Mouse (Mus musculus): ENCODE data around the gene Ccdc183. TPM values are rescaled to one million over a fixed set of nuclear protein-coding genes. Genes with fewer than 3 reads are reported as not detected.

Gene Ccdc183
- not detected for polyA plus RNA-seq (2014; fragmentation: Illumina TruSeq; extraction: RNeasy Lipid Tissue Mini Kit (QIAGEN cat#74804); ENCODE audit: low replicate concordance)

GRCm38 (mm10) chr2:25617578-25617977 is at the start of gene Ccdc183:
Gene Ccdc183 (minus strand): TSS chr2:25617678.

DNA sequence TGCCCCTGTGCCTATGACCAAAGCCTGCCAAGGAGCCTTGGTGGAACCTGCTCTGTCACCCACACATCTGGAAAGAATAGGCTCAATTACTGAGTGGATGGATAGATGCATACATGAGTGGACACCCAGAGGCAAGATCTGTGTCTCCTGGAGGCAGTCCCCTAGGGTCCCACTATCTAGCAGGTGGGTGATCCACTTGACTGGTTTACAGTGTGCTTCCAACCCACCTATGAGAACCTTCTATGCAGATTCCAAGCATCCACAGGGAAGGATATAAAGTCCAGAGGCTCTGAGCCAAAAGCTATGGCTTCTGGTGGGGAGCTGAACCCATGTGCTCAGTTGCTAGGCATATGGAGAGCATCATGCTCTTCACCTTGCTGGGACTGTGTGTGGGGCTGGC is 40.2 kb upstream of the Ccdc183 start, which contains the start of gene Lcn5:
Gene Lcn5 (plus strand): TSS at position 301 of the 400 bp plus-strand sequence.

DNA sequence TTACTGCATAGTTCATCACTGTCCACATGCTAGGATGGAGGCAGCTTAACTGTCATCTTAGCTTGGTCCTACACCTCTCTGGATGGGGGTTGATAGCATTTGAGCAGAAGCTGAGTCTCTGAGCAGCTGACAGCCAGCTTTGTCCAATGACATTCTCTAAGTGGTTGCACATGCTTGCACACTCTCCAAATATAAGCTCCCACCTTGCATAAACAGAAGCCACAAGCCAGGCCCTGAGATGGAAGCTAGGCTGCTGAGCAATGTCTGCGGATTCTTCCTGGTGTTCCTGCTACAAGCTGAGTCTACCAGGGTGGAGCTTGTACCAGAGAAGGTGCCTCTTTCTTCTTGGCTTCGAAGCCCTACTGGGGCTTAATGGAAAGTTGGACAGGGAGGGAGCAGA is 35.4 kb upstream of the Ccdc183 start, which contains the start of gene Lcn8:
Gene Lcn8 (plus strand): TSS at position 219 of the 400 bp plus-strand sequence.

GRCm38 (mm10) chr2:25627811-25628210 is 10.3 kb upstream of the Ccdc183 start, which contains the start of gene Fcna:
Gene Fcna (minus strand): TSS chr2:25628030.

DNA sequence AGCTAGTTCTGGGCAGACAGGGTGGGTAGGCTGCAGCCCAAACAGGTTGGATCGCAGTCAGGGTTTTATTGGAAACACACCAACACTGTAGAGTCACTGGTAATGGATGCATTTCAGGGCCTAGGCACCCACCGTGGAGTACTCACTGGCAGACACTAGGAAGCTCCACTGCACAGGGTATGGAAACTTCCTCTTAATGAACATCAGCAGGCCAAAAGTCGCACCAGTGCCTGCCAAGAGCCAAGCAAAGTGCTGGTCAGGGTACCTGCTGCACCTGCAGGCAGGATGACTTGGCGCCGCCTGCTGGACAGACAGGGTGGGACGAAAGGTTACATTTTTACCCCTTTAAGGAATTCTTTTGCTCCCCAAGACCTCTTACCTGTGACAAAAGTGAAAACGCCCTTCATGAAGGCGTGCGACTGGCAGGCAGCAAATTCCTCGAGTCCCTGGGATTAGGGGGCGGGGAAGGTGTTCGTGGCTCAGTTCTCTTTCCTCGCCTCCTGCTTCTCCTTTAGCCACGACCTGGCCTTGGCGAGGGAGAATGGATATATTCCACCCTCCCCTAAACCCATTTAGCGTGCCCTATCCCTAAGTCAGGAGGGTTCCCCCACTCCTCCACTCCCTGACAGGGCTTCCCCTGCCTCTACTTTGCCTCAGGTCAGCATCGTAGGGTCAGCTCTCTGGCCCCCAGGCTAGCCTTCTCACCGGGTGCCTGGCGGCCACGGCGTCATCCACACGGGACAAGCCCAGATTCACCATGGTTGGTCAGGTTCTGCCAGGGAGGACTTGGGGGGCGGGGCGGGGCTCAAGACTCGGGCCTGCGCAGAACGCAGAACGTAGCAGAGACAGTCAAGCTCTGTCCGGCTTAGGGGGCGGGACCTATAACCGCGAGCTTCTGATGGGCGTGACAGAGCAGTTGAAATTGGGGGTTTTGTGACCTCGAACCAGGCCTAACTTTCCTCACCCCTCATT is 4.0 kb upstream of the Ccdc183 start, which contains the start of gene Tmem141:
Gene Tmem141 (minus strand): TSS at position 777 of the 972 bp plus-strand sequence.

GRCm38 (mm10) chr2:25607761-25608622 is 9.5 kb downstream of the Ccdc183 start, which contains the start of gene Rabl6:
Gene Rabl6 (minus strand): TSS chr2:25608521.

GRCm38 (mm10) chr2:25581294-25581864 is 36.1 kb downstream of the Ccdc183 start, which contains the start of gene Ajm1:
Gene Ajm1 (minus strand): TSS chr2:25581757.

GRCm38 (mm10) chr2:25574579-25575431 is 42.7 kb downstream of the Ccdc183 start, which contains the start of the genes Mamdc4 and Phpt1:
Gene Mamdc4 (minus strand): TSS chr2:25574845.
Gene Phpt1 (minus strand): TSS chr2:25575224.

Other genes with a start within 250 kb of the Ccdc183 start
- 0.11 TPM for gene Sapcd2, start 245.4 kb downstream of the Ccdc183 start, polyA plus RNA-seq (2014; fragmentation: Illumina TruSeq; extraction: RNeasy Lipid Tissue Mini Kit (QIAGEN cat#74804); ENCODE audit: low replicate concordance)
- gene Entpd2, start 221.8 kb downstream of the Ccdc183 start, polyA plus RNA-seq (2014; fragmentation: Illumina TruSeq; extraction: RNeasy Lipid Tissue Mini Kit (QIAGEN cat#74804); ENCODE audit: low replicate concordance) = not detected
- 4.4 TPM for gene Npdc1, start 218.3 kb downstream of the Ccdc183 start, polyA plus RNA-seq (2014; fragmentation: Illumina TruSeq; extraction: RNeasy Lipid Tissue Mini Kit (QIAGEN cat#74804); ENCODE audit: low replicate concordance)
- not detected for gene Fut7, start 194.4 kb downstream of the Ccdc183 start, polyA plus RNA-seq (2014; fragmentation: Illumina TruSeq; extraction: RNeasy Lipid Tissue Mini Kit (QIAGEN cat#74804); ENCODE audit: low replicate concordance)
- gene Abca2, start 189.0 kb downstream of the Ccdc183 start, polyA plus RNA-seq (2014; fragmentation: Illumina TruSeq; extraction: RNeasy Lipid Tissue Mini Kit (QIAGEN cat#74804); ENCODE audit: low replicate concordance) = 0.48 TPM
- gene Clic3, start 160.8 kb downstream of the Ccdc183 start, polyA plus RNA-seq (2014; fragmentation: Illumina TruSeq; extraction: RNeasy Lipid Tissue Mini Kit (QIAGEN cat#74804); ENCODE audit: low replicate concordance) = not detected
- gene Paxx, start 156.6 kb downstream of the Ccdc183 start, polyA plus RNA-seq (2014; fragmentation: Illumina TruSeq; extraction: RNeasy Lipid Tissue Mini Kit (QIAGEN cat#74804); ENCODE audit: low replicate concordance) = 5.1 TPM
- not detected for gene Ptgds, start 147.6 kb downstream of the Ccdc183 start, polyA plus RNA-seq (2014; fragmentation: Illumina TruSeq; extraction: RNeasy Lipid Tissue Mini Kit (QIAGEN cat#74804); ENCODE audit: low replicate concordance)
- gene Lcn12, start 123.8 kb downstream of the Ccdc183 start, polyA plus RNA-seq (2014; fragmentation: Illumina TruSeq; extraction: RNeasy Lipid Tissue Mini Kit (QIAGEN cat#74804); ENCODE audit: low replicate concordance) = not detected
- gene Fbxw5, start 116.9 kb downstream of the Ccdc183 start, polyA plus RNA-seq (2014; fragmentation: Illumina TruSeq; extraction: RNeasy Lipid Tissue Mini Kit (QIAGEN cat#74804); ENCODE audit: low replicate concordance) = not detected
- not detected for gene C8g, start 116.0 kb downstream of the Ccdc183 start, polyA plus RNA-seq (2014; fragmentation: Illumina TruSeq; extraction: RNeasy Lipid Tissue Mini Kit (QIAGEN cat#74804); ENCODE audit: low replicate concordance)
- gene Traf2, start 70.7 kb downstream of the Ccdc183 start, polyA plus RNA-seq (2014; fragmentation: Illumina TruSeq; extraction: RNeasy Lipid Tissue Mini Kit (QIAGEN cat#74804); ENCODE audit: low replicate concordance) = 0.78 TPM
- 1.6 TPM for gene Edf1, start 59.8 kb downstream of the Ccdc183 start, polyA plus RNA-seq (2014; fragmentation: Illumina TruSeq; extraction: RNeasy Lipid Tissue Mini Kit (QIAGEN cat#74804); ENCODE audit: low replicate concordance)
- not detected for gene Mamdc4, start 42.8 kb downstream of the Ccdc183 start, polyA plus RNA-seq (2014; fragmentation: Illumina TruSeq; extraction: RNeasy Lipid Tissue Mini Kit (QIAGEN cat#74804); ENCODE audit: low replicate concordance)
- not detected for gene Phpt1, start 42.5 kb downstream of the Ccdc183 start, polyA plus RNA-seq (2014; fragmentation: Illumina TruSeq; extraction: RNeasy Lipid Tissue Mini Kit (QIAGEN cat#74804); ENCODE audit: low replicate concordance)
- gene Ajm1, start 35.9 kb downstream of the Ccdc183 start, polyA plus RNA-seq (2014; fragmentation: Illumina TruSeq; extraction: RNeasy Lipid Tissue Mini Kit (QIAGEN cat#74804); ENCODE audit: low replicate concordance) = not detected
- gene Rabl6, start 9.2 kb downstream of the Ccdc183 start, polyA plus RNA-seq (2014; fragmentation: Illumina TruSeq; extraction: RNeasy Lipid Tissue Mini Kit (QIAGEN cat#74804); ENCODE audit: low replicate concordance) = 29.1 TPM
- 0.85 TPM for gene Tmem141, start 4.3 kb upstream of the Ccdc183 start, polyA plus RNA-seq (2014; fragmentation: Illumina TruSeq; extraction: RNeasy Lipid Tissue Mini Kit (QIAGEN cat#74804); ENCODE audit: low replicate concordance)
- not detected for gene Fcna, start 10.4 kb upstream of the Ccdc183 start, polyA plus RNA-seq (2014; fragmentation: Illumina TruSeq; extraction: RNeasy Lipid Tissue Mini Kit (QIAGEN cat#74804); ENCODE audit: low replicate concordance)
- not detected for gene Lcn8, start 35.4 kb upstream of the Ccdc183 start, polyA plus RNA-seq (2014; fragmentation: Illumina TruSeq; extraction: RNeasy Lipid Tissue Mini Kit (QIAGEN cat#74804); ENCODE audit: low replicate concordance)
- not detected for gene Lcn5, start 40.3 kb upstream of the Ccdc183 start, polyA plus RNA-seq (2014; fragmentation: Illumina TruSeq; extraction: RNeasy Lipid Tissue Mini Kit (QIAGEN cat#74804); ENCODE audit: low replicate concordance)
- not detected for gene Lcn6, start 59.1 kb upstream of the Ccdc183 start, polyA plus RNA-seq (2014; fragmentation: Illumina TruSeq; extraction: RNeasy Lipid Tissue Mini Kit (QIAGEN cat#74804); ENCODE audit: low replicate concordance)
- gene Lcn10, start 65.0 kb upstream of the Ccdc183 start, polyA plus RNA-seq (2014; fragmentation: Illumina TruSeq; extraction: RNeasy Lipid Tissue Mini Kit (QIAGEN cat#74804); ENCODE audit: low replicate concordance) = not detected
- gene Obp2a, start 82.4 kb upstream of the Ccdc183 start, polyA plus RNA-seq (2014; fragmentation: Illumina TruSeq; extraction: RNeasy Lipid Tissue Mini Kit (QIAGEN cat#74804); ENCODE audit: low replicate concordance) = not detected
- 5.2 TPM for gene Bmyc, start 89.1 kb upstream of the Ccdc183 start, polyA plus RNA-seq (2014; fragmentation: Illumina TruSeq; extraction: RNeasy Lipid Tissue Mini Kit (QIAGEN cat#74804); ENCODE audit: low replicate concordance)
- not detected for gene Obp2b, start 119.3 kb upstream of the Ccdc183 start, polyA plus RNA-seq (2014; fragmentation: Illumina TruSeq; extraction: RNeasy Lipid Tissue Mini Kit (QIAGEN cat#74804); ENCODE audit: low replicate concordance)
- not detected for gene Lcn3, start 147.9 kb upstream of the Ccdc183 start, polyA plus RNA-seq (2014; fragmentation: Illumina TruSeq; extraction: RNeasy Lipid Tissue Mini Kit (QIAGEN cat#74804); ENCODE audit: low replicate concordance)
- gene Lcn11, start 159.3 kb upstream of the Ccdc183 start, polyA plus RNA-seq (2014; fragmentation: Illumina TruSeq; extraction: RNeasy Lipid Tissue Mini Kit (QIAGEN cat#74804); ENCODE audit: low replicate concordance) = not detected
- not detected for gene Gm13539, start 164.6 kb upstream of the Ccdc183 start, polyA plus RNA-seq (2014; fragmentation: Illumina TruSeq; extraction: RNeasy Lipid Tissue Mini Kit (QIAGEN cat#74804); ENCODE audit: low replicate concordance)
- gene Glt6d1, start 198.2 kb upstream of the Ccdc183 start, polyA plus RNA-seq (2014; fragmentation: Illumina TruSeq; extraction: RNeasy Lipid Tissue Mini Kit (QIAGEN cat#74804); ENCODE audit: low replicate concordance) = not detected
- not detected for gene Lcn9, start 205.5 kb upstream of the Ccdc183 start, polyA plus RNA-seq (2014; fragmentation: Illumina TruSeq; extraction: RNeasy Lipid Tissue Mini Kit (QIAGEN cat#74804); ENCODE audit: low replicate concordance)
- gene Sohlh1, start 229.6 kb upstream of the Ccdc183 start, polyA plus RNA-seq (2014; fragmentation: Illumina TruSeq; extraction: RNeasy Lipid Tissue Mini Kit (QIAGEN cat#74804); ENCODE audit: low replicate concordance) = not detected
- gene Kcnt1, start 246.1 kb upstream of the Ccdc183 start, polyA plus RNA-seq (2014; fragmentation: Illumina TruSeq; extraction: RNeasy Lipid Tissue Mini Kit (QIAGEN cat#74804); ENCODE audit: low replicate concordance) = 0.07 TPM